Mouse (Mus musculus) heart, embryonic 14.5 days (tissue): ENCODE data around the gene Ttc9c. TPM values are rescaled to one million over a fixed set of nuclear protein-coding genes. Genes with fewer than 3 reads are reported as not detected.

ENCODE experiments used
- ATAC-seq: fragments of 200-750 bp; cut with Nextera tagmentation; 2 replicates; pipeline ENCODE4 v1.8.0; 2017; ENCODE audit warnings: low read depth, moderate TSS enrichment; ENCODE audit not compliant: insufficient number of reproducible peaks, insufficient read depth, low FRiP score
- H3K27ac ChIP-seq, 2 experiments: fragments of 200-500 bp in 1 of 2; fragments of 300-500 bp in 1 of 2; sonication (generic) in 1 of 2; replicated peaks in 1 of 2; 2 replicates each; pipeline ENCODE4 v1.5.1; 2012 to 2014; ENCODE audit warnings: low read depth in 2 of 2, low read length in 2 of 2, control low read depth in 1 of 2, mild to moderate bottlenecking in 1 of 2, mixed read lengths in 1 of 2; ENCODE audit not compliant: control insufficient read depth in 1 of 2, insufficient read depth in 1 of 2
- H3K27me3 ChIP-seq: fragments of 300-500 bp; sonication (generic); 2 replicates; pipeline ENCODE4 v1.6.1; 2014; ENCODE audit warnings: mild to moderate bottlenecking, low read length, control low read depth; ENCODE audit not compliant: control insufficient read depth, insufficient read depth
- H3K36me3 ChIP-seq: fragments of 300-500 bp; sonication (generic); 2 replicates; pipeline ENCODE4 v1.6.1; 2014; ENCODE audit warnings: mild to moderate bottlenecking, control low read depth, low read length, mixed read lengths; ENCODE audit not compliant: control insufficient read depth, insufficient read depth
- H3K4me1 ChIP-seq, 2 experiments: fragments of 200-500 bp in 1 of 2; fragments of 300-500 bp in 1 of 2; sonication (generic) in 1 of 2; 2 replicates each; pipeline ENCODE4 v1.6.1; 2012 to 2014; ENCODE audit warnings: low read length in 2 of 2, control low read depth in 1 of 2, mixed read lengths in 1 of 2; ENCODE audit not compliant: control insufficient read depth in 2 of 2, insufficient read depth in 2 of 2
- H3K4me2 ChIP-seq: fragments of 300-500 bp; sonication (generic); 2 replicates; pipeline ENCODE4 v1.6.1; 2014; ENCODE audit warnings: mild to moderate bottlenecking, low read length
- H3K4me3 ChIP-seq, 2 experiments: fragments of 200-500 bp in 1 of 2; fragments of 300-500 bp in 1 of 2; sonication (generic) in 1 of 2; 2 replicates each; pipeline ENCODE4 v1.5.1; 2012 to 2014; ENCODE audit warnings: low read length in 2 of 2, mild to moderate bottlenecking in 2 of 2, control low read depth in 1 of 2, low read depth in 1 of 2, moderate library complexity in 1 of 2; ENCODE audit not compliant: control insufficient read depth in 1 of 2, insufficient read depth in 1 of 2
- H3K9ac ChIP-seq: fragments of 300-500 bp; sonication (generic); 2 replicates; pipeline ENCODE4 v1.6.1; 2014; ENCODE audit warnings: mild to moderate bottlenecking, low read length
- H3K9me3 ChIP-seq: fragments of 300-500 bp; sonication (generic); 2 replicates; pipeline ENCODE4 v1.6.1; 2016; ENCODE audit warnings: low read length, control low read depth; ENCODE audit not compliant: control insufficient read depth
- WGBS: fragments of 180-500 bp; shearing (Covaris S2); extraction: QIAGEN DNeasy Blood & Tissue Kit; methylation state at CpG from one replicate; pipeline ENCODE4 v1.1.7; 2014; 5-methylcytosine and 5-hydroxymethylcytosine counted together
- polyA plus RNA-seq: library from polyadenylated mRNA; unstranded; fragments of >200 nt; fragmentation: Nextera tagmentation; extraction: Ambion mirVana; gene quantifications from 2 replicates; pipeline ENCODE4 v1.2.1, GENCODE M21; 2014

Ttc9c gene
- polyA plus RNA-seq: 27.7 and 31.8 TPM in 2 replicates

DNA sequence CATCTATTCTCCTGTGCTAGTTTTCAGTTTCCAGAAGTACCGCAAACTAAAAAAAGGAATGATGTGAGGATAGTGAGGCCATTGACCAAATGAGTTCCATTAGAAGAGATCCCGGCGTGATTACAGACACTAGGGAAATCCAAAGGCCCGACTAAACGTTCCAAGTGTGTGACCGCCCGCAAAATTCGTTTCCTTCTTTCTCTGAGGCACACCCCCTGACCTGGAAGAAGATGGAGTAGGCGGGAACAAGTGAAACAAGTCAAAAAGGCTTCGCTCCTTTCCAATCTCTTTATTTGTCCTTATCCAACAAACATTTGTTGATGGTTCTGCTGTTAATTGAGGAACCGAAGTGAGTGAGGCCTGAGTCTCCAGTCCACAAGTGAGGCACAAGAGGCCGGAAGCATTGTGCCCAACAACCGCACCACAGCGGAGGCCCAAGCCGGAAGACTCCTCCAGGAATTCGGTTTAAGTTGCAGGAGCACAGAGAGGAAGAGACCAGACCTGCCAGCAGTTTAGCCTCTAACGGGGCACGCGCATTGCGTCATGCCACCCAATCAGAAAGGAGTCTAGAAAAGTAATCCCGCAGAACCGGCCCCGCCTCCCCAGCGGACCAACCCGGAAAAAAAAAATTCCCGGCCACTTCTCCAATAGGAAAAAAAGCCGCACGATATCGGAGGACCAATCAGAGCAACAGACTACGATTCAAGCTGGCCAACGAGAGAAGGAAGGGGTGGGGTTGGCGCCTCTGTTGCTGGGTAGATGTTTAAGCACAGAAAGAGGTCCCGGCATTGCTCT, at the start of gene Ttc9c:
Gene Ttc9c (minus strand): TSS at position 533 of the 795 bp plus-strand sequence.
- Histone ChIP-seq H3K27ac (peak within 1 kb of the TSS; percentile 98 to 100), H3K4me1 (peaks cover 7 to 34% of the 10 kb centered on the region in 2 experiments), H3K27me3 (no peaks in the 10 kb centered on the region), H3K36me3 (peaks cover 46% of the 10 kb centered on the region), H3K4me3 (peak within 1 kb of the TSS; percentile 90 to 96), H3K4me2 (peak within 1 kb of the TSS; percentile 98), H3K9me3 (no peaks in the 10 kb centered on the region), H3K9ac (peak within 1 kb of the TSS; percentile 98)
- ATAC-seq: peak; percentile 85
- WGBS: 1% methylated on average over 33 of the region's 33 CpGs

DNA sequence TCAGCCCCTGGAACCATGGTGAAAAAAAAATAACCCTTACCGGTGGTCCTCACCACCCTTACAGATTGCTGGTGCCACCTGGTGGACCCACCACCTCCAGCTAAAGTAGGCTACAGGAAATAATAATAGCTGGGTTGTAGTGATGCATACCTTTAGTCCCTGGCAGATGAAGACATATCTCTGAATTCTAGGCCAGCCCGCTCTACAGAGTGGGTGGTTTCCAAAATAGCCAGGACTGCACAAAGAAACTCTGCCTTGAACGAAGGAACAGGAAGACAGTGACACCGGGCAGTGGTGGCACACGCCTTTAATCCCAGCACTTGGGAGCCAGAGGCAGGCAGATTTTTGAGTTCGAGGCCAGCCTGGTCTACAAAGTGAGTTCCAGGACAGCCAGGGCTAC, 45.1 kb upstream of the Ttc9c start:
- WGBS: 80% methylated on average over 6 of the region's 6 CpGs
- H3K27ac ChIP-seq: no peak overlapping the region

DNA sequence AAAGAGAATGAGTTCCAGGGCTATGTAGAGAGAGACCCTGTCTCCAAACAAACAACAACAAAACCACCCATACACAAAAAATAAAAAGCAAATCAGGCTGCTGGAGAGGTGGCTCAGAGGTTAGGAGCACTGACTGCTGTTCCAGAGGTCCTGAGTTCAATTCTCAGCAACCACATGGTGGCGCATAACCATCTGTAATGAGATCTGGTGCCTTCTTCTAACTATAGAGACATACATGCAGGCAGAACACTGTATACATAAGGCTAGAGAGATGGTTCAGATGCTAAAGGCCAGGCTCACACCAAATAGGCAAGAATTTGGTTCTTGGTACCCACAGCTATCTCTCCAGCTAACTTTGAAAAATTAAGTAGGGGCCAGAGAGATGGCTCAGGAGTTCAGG, 39.9 kb upstream of the Ttc9c start:
- WGBS: 13% methylated on average over 1 of the region's 1 CpGs
- no peak overlapping the region for H3K4me3 ChIP-seq
- H3K27me3 ChIP-seq: no peaks in the 10 kb centered on the region
- no peaks in the 10 kb centered on the region for H3K36me3 ChIP-seq
- H3K9ac ChIP-seq: no peak overlapping the region
- H3K4me1 ChIP-seq: no peaks in the 10 kb centered on the region
- H3K9me3 ChIP-seq: no peaks in the 10 kb centered on the region
- no peak overlapping the region for H3K4me2 ChIP-seq
- no peak overlapping the region for H3K27ac ChIP-seq
- no peak; the same call in 1 of the 2 replicates for ATAC-seq

More for the DNA sequence above, 45.1 kb upstream of the Ttc9c start:
- Histone ChIP-seq H3K4me3 (no peak overlapping the region), H3K9ac (no peak overlapping the region), H3K36me3 (no peaks in the 10 kb centered on the region), H3K4me2 (no peak overlapping the region), H3K9me3 (no peaks in the 10 kb centered on the region), H3K27me3 (no peaks in the 10 kb centered on the region), H3K4me1 (no peaks in the 10 kb centered on the region)
- no peak for ATAC-seq

DNA sequence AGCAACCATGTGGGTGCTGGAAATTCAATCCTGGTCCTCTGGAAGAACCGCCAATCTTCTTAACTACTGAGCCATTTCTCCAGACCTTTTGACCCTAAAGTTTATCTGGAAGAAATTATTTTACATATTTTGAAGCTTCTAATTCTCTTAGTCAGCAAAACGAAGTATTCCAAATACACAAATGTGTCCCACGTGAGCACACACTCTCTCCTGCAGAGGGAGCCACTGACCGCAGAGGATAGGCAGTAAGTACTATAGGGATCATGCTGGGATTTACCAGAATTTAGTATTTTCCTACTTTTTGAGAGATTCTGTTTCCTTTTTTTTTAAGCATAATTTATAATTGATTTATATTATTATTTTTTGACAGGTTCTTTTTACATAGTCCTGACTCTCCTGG, 38.6 kb upstream of the Ttc9c start:
- WGBS: 37% methylated on average over 4 of the region's 4 CpGs
- Histone ChIP-seq H3K4me3 (no peak overlapping the region), H3K36me3 (no peaks in the 10 kb centered on the region), H3K27me3 (no peaks in the 10 kb centered on the region), H3K27ac (no peak overlapping the region), H3K9me3 (no peaks in the 10 kb centered on the region), H3K4me2 (no peak overlapping the region), H3K4me1 (no peaks in the 10 kb centered on the region), H3K9ac (no peak overlapping the region)
- ATAC-seq: no peak

DNA sequence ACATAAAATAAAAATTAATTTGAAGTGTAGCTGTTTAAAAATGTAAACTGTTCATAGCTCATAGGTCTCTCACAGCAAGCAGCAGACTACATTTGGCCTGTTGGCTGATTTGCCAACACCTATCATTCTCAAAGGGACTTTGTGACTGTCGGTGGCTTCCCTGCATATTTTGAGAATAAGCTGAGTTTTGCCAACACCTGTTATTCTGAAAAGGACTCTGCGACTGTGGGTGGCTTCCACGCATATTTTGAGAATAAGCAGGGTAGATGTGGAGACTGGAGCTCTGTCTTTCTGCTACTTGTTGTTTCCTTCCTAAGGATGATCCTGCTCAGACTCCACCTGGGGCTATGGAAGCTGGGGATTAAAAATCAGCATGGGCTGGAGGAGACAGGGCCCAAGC, 34.0 kb upstream of the Ttc9c start:
- WGBS: 83% methylated on average over 3 of the region's 3 CpGs
- no peaks in the 10 kb centered on the region for H3K9me3 ChIP-seq
- no peak for ATAC-seq
- H3K27ac ChIP-seq: no peak overlapping the region
- H3K4me2 ChIP-seq: no peak overlapping the region
- H3K4me1 ChIP-seq: peaks cover 9 to 10% of the 10 kb centered on the region in 2 experiments
- no peak overlapping the region for H3K9ac ChIP-seq
- H3K27me3 ChIP-seq: no peaks in the 10 kb centered on the region
- H3K4me3 ChIP-seq: no peak overlapping the region
- H3K36me3 ChIP-seq: peaks cover 6% of the 10 kb centered on the region

DNA sequence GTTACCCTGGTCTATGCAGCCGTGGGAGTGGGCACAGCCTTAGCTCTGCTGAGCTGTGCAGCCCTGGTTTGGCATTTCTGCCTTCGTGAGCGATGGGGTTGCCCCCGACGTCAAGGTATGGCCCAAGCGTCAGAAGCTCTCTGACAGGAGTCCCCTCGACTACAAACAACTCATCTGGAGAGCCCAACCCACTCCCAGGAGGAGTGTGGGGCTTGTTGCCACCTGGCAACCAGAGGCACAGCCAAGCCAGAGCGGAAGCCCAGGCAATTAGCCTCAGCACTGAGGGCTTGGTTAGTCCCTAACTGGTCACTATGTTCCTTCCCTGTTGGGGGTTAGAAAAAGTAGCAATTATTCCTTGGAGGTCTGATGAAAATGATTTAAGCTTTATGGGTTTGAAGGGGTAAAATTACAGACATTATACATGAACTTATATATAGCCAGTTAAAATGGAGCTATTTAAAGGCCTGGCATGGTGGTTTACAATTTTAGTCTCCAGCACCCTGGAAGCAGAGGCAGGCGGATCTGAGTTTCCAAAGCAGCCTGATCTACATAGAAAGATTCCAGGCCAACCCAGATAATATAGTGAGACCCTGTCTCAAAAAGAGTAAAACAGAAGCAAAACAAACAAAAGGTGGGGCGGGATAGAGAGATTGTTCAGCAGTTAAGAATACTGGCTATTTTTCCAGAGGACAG, 33.2 kb upstream of the Ttc9c start:
- Histone ChIP-seq H3K4me1 (peaks cover 9 to 10% of the 10 kb centered on the region in 2 experiments), H3K36me3 (peaks cover 13% of the 10 kb centered on the region), H3K9ac (no peak overlapping the region), H3K27ac (no peak overlapping the region), H3K4me2 (no peak overlapping the region), H3K4me3 (no peak overlapping the region), H3K9me3 (no peaks in the 10 kb centered on the region), H3K27me3 (no peaks in the 10 kb centered on the region)
- no peak for ATAC-seq
- 52% methylated on average over 10 of the region's 10 CpGs for WGBS

DNA sequence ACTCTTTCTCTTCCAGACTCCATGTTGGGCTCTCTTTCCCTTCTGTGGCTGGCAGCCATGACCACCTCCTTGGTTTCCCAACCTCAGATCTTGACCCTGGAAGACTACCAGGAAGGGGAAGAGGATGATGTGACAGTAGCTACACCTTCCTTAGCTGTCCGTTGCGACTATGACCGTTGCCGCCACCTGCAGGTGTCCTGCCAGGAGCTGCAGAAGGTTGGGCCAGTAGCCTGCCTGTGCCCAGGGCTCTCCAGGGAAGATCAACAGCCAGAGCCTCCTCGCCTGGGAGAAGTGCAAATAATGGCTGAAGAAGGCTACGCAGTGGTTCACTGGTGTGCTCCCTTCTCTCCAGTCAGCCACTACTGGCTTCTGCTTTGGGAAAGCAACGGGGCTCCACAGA, 32.5 kb upstream of the Ttc9c start:
- H3K27ac ChIP-seq: no peak overlapping the region
- WGBS: 50% methylated on average over 7 of the region's 7 CpGs
- H3K4me1 ChIP-seq: peaks cover 9 to 10% of the 10 kb centered on the region in 2 experiments
- H3K4me2 ChIP-seq: no peak overlapping the region
- no peaks in the 10 kb centered on the region for H3K27me3 ChIP-seq
- H3K4me3 ChIP-seq: no peak overlapping the region
- ATAC-seq: no peak
- no peak overlapping the region for H3K9ac ChIP-seq
- H3K36me3 ChIP-seq: peaks cover 21% of the 10 kb centered on the region
- no peaks in the 10 kb centered on the region for H3K9me3 ChIP-seq
